Mouse (Mus musculus) spleen, adult 2 months (tissue): Measurements from ENCODE around the gene Hydin.

Experiments used
- CTCF ChIP-seq: fragments of 200-500 bp; IDR thresholded peaks from 2 replicates; pipeline ENCODE4 v1.5.1; 2011; ENCODE audit warnings: mild to moderate bottlenecking, inconsistent platforms; ENCODE audit not compliant: insufficient read depth, insufficient read length, insufficient replicate concordance; ENCODE audit errors: extremely low read depth
- POLR2A ChIP-seq: fragments of 200-500 bp; IDR thresholded peaks from 2 replicates; pipeline ENCODE4 v1.6.1; 2011; ENCODE audit warnings: low read depth, low read length, inconsistent platforms

DNA sequence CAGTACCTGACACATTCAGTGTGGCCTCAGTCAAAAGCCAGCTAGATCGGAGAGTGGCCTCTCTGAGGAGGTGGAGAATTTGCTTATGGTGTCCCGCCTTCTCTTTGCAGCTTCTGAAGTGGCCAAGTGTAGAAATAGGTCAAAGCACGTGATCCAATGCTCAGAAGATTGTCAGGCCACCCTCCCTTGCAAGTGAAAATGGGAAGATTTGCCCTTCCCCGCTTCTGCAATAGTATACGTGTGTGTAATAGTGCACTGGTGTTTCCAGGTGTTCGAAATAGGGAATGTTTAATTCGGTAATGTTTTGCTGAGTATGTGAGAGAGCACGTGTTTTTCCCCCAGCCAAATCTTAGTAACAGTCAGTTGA is 352.4 kb downstream of the Hydin start:
- TF ChIP-seq CTCF, result no peak
- TF ChIP-seq POLR2A, result no peak
